Mouse (Mus musculus): ENCODE measurements at regions not wholly inside any gene's neighbourhood (a gene's known extent, or its start where the extent isn't known, plus 50 kb on each side); places are given as distances from the start of the nearest gene placed in this dataset.

GRCm38 (mm10) chr14:71475656-71476055 lies 876.0 kb upstream of the Fam160b2 start:
- Histone ChIP-seq H3K4me1 (ENCODE audit: control insufficient read depth, insufficient read depth, low read length) (no peaks in the 10 kb centered on the region), H3K4me2 (ENCODE audit: low read length) (no peak overlapping the region), H3K9me3 (replicated peaks; ENCODE audit: control insufficient read depth, low read length, poor library complexity, severe bottlenecking) (no peaks in the 10 kb centered on the region), H3K36me3 (ENCODE audit: control insufficient read depth, insufficient read depth, low read length) (no peaks in the 10 kb centered on the region), H3K27ac (ENCODE audit: low read length) (no peak overlapping the region), H3K4me3 (ENCODE audit: low read depth, low read length) (no peak overlapping the region), H3K9ac (ENCODE audit: low read depth, low read length) (no peak overlapping the region), H3K27me3 (ENCODE audit: control insufficient read depth, insufficient read depth, low read depth, low read length) (no peaks in the 10 kb centered on the region)
- WGBS = 46% methylated on average over 2 of the region's 2 CpGs
- no peak for ATAC-seq

DNA sequence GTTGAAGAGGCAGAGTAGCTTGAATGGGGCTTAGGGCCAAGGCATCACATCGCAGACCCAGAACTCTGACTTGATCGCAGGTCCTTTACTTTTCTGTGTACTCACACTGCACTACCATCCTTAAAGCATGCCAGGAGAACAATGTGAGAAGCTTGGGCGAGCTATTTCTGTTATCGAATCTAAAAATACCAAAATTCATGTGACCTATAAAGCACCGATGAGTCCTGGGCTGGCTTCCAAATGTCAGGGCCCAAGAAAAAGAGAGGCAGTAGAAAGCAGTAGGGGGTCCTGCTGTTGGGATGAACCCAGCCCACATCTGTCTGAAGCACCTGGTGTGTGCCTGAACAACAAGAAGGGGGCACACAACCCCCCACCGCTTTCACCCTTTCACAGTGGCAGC lies 874.3 kb upstream of the Fam160b2 start:
- Histone ChIP-seq H3K4me1 (ENCODE audit: control insufficient read depth, insufficient read depth, low read length) (no peaks in the 10 kb centered on the region), H3K27ac (ENCODE audit: low read length) (no peak overlapping the region), H3K36me3 (ENCODE audit: control insufficient read depth, insufficient read depth, low read length) (no peaks in the 10 kb centered on the region), H3K4me3 (ENCODE audit: low read depth, low read length) (no peak overlapping the region), H3K27me3 (ENCODE audit: control insufficient read depth, insufficient read depth, low read depth, low read length) (no peaks in the 10 kb centered on the region), H3K4me2 (ENCODE audit: low read length) (no peak overlapping the region), H3K9me3 (replicated peaks; ENCODE audit: control insufficient read depth, low read length, poor library complexity, severe bottlenecking) (no peaks in the 10 kb centered on the region), H3K9ac (ENCODE audit: low read depth, low read length) (no peak overlapping the region)
- no peak for ATAC-seq
- WGBS = 83% methylated on average over 6 of the region's 6 CpGs

DNA sequence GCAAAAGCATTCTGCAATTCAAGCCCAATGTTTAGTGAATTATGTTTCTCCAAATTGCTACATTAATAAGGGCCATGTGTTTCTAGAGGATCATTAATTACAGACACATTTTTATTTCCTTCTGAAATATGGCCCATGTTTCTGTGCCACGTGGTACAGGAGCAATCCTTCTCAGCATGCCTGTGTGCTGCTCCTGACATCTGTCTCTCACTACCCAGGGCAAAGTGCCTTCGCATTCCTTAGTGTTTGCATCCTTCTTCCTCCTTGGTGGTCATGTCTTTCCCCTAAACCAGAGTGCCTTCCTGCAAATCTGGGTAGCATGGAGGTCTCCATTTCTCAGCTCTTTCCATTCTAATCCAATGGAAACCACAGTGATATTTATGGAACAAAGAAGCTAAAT lies 832.7 kb upstream of the Fam160b2 start:
- Histone ChIP-seq H3K9me3 (replicated peaks; ENCODE audit: control insufficient read depth, low read length, poor library complexity, severe bottlenecking) (no peaks in the 10 kb centered on the region), H3K9ac (ENCODE audit: low read depth, low read length) (no peak overlapping the region), H3K4me2 (ENCODE audit: low read length) (no peak overlapping the region), H3K36me3 (ENCODE audit: control insufficient read depth, insufficient read depth, low read length) (no peaks in the 10 kb centered on the region), H3K4me3 (ENCODE audit: low read depth, low read length) (no peak overlapping the region), H3K27me3 (ENCODE audit: control insufficient read depth, insufficient read depth, low read depth, low read length) (no peaks in the 10 kb centered on the region), H3K4me1 (ENCODE audit: control insufficient read depth, insufficient read depth, low read length) (no peaks in the 10 kb centered on the region), H3K27ac (ENCODE audit: low read length) (no peak overlapping the region)
- no peak for ATAC-seq
- 67% methylated on average over 2 of the region's 2 CpGs for WGBS

All from midbrain, embryonic 16.5 days (tissue).